23 mouse cellular contexts compared by ENCODE assay signal in genomic region chr7:58618048-58618447, GRCm38 (mm10). TPM values are rescaled to one million over a fixed set of nuclear protein-coding genes. Genes with fewer than 3 reads are reported as not detected.
DNase-seq lines count a peak whose midpoint lies in the region; ATAC-seq lines count a peak whose summit lies in the region.
"Had no signal": no experiment of that assay in that cellular context is flagged by ENCODE, and none has a peak within 500 bp of the region (broad histone marks: within the 10 kb centered on the region; RNA-seq: fewer than 3 reads in every experiment).

No protein-coding gene starts in this region.

- peak; percentile 73 for ATAC-seq in activated CD4-positive, CD25-positive, alpha-beta regulatory T cell, adult 4 months
- ATAC-seq in midbrain, embryonic 11.5 days (ENCODE audit: low FRiP score), result no peak
- ATAC-seq in cerebellum, adult (ENCODE audit: insufficient number of reproducible peaks, low FRiP score, low TSS enrichment), result no peak
- ATAC-seq: forebrain, embryonic 15.5 days; hindbrain, postnatal 0 days; intestine, embryonic 15.5 days; Patski had no signal

- no peaks in the 10 kb centered on the region for H3K36me3 ChIP-seq in midbrain, embryonic 11.5 days (ENCODE audit: control insufficient read depth, insufficient read depth, low read length)
- H3K36me3 ChIP-seq: embryonic facial prominence, embryonic 15.5 days; forebrain, embryonic 15.5 days; heart, embryonic 10.5 days; hindbrain, embryonic 13.5 days; intestine, embryonic 15.5 days had no signal

- no peaks in the 10 kb centered on the region for H3K27me3 ChIP-seq in midbrain, embryonic 11.5 days (ENCODE audit: control insufficient read depth, insufficient read depth, low read length)
- H3K27me3 ChIP-seq: CH12.LX; embryonic facial prominence, embryonic 15.5 days; forebrain, embryonic 15.5 days; hindbrain, embryonic 13.5 days; intestine, embryonic 15.5 days; Patski had no signal

- no peak overlapping the region for H3K4me2 ChIP-seq in midbrain, embryonic 11.5 days
- H3K4me2 ChIP-seq: embryonic facial prominence, embryonic 15.5 days; forebrain, embryonic 15.5 days; hindbrain, embryonic 13.5 days; intestine, embryonic 15.5 days had no signal

- no peak overlapping the region for H3K4me3 ChIP-seq in midbrain, embryonic 11.5 days (ENCODE audit: low read depth, low read length)
- H3K4me3 ChIP-seq: embryonic facial prominence, embryonic 15.5 days; erythroblast, embryonic 14.5 days; forebrain, embryonic 15.5 days; heart, embryonic 10.5 days; hindbrain, embryonic 13.5 days; intestine, embryonic 15.5 days had no signal

- peak; percentile 23 for DNase-seq in CD4-positive, CD25-positive, alpha-beta regulatory T cell, adult 2 months (ENCODE audit: low read depth, low spot score)
- peak; percentile 10 for DNase-seq in embryo, embryonic 9.5 days (ENCODE audit: extremely low spot score)
- DNase-seq in midbrain, embryonic 11.5 days (ENCODE audit: low spot score, missing footprints), result no peak
- no peak for DNase-seq in layer of hippocampus, postnatal 25 days (ENCODE audit: extremely low spot score in 1 of 2, low spot score in 1 of 2)
- DNase-seq: adrenal gland, adult 8-10 months; cerebellum, adult 18-20 months; cerebellum, adult 9-11 months; cerebellum, postnatal 36 days; gastrocnemius, postnatal 10 days; heart, adult 18-20 months; heart, postnatal 10 days; kidney, adult 18-20 months had no signal

- WGBS in midbrain, embryonic 11.5 days, result 68% methylated on average over 1 of the region's 1 CpGs

- H3K27ac ChIP-seq in midbrain, embryonic 11.5 days (ENCODE audit: low read depth, low read length), result no peak overlapping the region
- H3K27ac ChIP-seq: embryonic facial prominence, embryonic 15.5 days; forebrain, embryonic 15.5 days; heart, embryonic 10.5 days; hindbrain, embryonic 13.5 days; hindbrain, postnatal 0 days; intestine, embryonic 15.5 days had no signal

- no peaks in the 10 kb centered on the region for H3K4me1 ChIP-seq in midbrain, embryonic 11.5 days (ENCODE audit: control insufficient read depth, insufficient read depth, low read length)
- H3K4me1 ChIP-seq: embryonic facial prominence, embryonic 15.5 days; forebrain, embryonic 15.5 days; heart, embryonic 10.5 days; hindbrain, embryonic 13.5 days; intestine, embryonic 15.5 days had no signal

- no peaks in the 10 kb centered on the region for H3K9me3 ChIP-seq in midbrain, embryonic 11.5 days (ENCODE audit: control insufficient read depth, low read length)
- H3K9me3 ChIP-seq: embryonic facial prominence, embryonic 15.5 days; forebrain, embryonic 15.5 days; heart, embryonic 10.5 days; hindbrain, embryonic 13.5 days; intestine, embryonic 15.5 days had no signal

- H3K9ac ChIP-seq in midbrain, embryonic 11.5 days (ENCODE audit: low read length), result no peak overlapping the region
- H3K9ac ChIP-seq: embryonic facial prominence, embryonic 15.5 days; forebrain, embryonic 15.5 days; hindbrain, embryonic 13.5 days; intestine, embryonic 15.5 days had no signal

RNA-seq across cellular contexts. Expression of gene Atp10a, which starts 37.9 kb away (rescaled TPM):
- polyA plus RNA-seq in activated CD4-positive, CD25-positive, alpha-beta regulatory T cell, adult 4 months (2017; shearing (Covaris generic)), result 1 to 10 TPM; 5.4 to 5.6 TPM
- 1.3 and 1.7 TPM in 2 replicates for polyA plus RNA-seq in midbrain, embryonic 11.5 days (2014; fragmentation: Nextera tagmentation; extraction: Ambion mirVana)
- 1 to 10 TPM; 5.0 to 7.5 TPM for total RNA-seq in layer of hippocampus, postnatal 25 days (2021)
- total RNA-seq: CH12.LX had no signal
- polyA plus RNA-seq: erythroblast, embryonic 14.5 days had no signal

Comparison
In these comparisons a context has a peak if more than half of its experiments do, and no peak if none do; other contexts are left out.
1. DNase-seq: peak in CD4-positive, CD25-positive, alpha-beta regulatory T cell, adult 2 months (single experiment) and embryo, embryonic 9.5 days (single experiment); none in midbrain, embryonic 11.5 days (single experiment) and layer of hippocampus, postnatal 25 days (0 of 2).